Mouse (Mus musculus) ovary, adult 2 months (tissue): ENCODE measurements around the gene Prss23. TPM values are rescaled to one million over a fixed set of nuclear protein-coding genes. Genes with fewer than 3 reads are reported as not detected.

Source experiments
- polyA plus RNA-seq: library from polyadenylated mRNA; depleted of rRNA; stranded (reverse); fragments of >200 nt; gene quantifications from 2 replicates; pipeline ENCODE4 v1.2.3, GENCODE M21; 2012; rRNA removed

The Prss23 gene
- 271 and 275 TPM in 2 replicates for polyA plus RNA-seq

DNA sequence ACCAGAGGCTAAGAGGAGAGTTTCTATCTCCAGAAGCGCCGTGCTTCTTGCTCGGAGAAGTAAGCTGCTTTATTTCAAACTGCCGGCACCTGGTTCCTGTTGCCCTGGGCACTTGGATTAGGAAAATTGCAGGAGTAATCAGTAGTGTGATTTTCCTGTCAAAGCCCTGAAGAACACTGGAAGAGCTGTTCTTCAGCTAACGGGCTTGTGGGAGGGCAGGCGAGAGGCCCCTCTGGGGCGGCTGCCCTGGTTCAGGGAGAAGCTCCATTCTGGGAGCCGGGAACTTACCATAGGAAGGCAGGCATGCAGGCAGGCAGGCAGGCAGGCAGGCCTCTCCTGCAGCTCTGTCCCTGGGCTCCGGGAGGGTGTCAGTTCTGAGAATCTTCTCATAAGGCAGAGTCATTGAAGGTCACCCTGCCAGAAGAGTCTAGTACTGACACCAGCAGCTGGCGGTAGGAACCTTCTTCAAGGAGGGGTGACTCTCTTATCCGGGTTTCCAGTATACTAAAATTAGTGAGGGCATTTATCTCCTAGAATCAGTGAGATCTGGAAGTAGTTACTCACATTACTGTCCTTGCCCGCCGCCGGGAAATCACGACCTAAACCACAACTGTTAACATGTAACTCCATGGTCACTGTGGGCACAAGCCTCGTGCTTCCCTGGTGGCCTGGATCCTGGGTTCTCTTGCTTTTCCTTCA, at the start of gene Prss23:
Prss23 (minus strand) TSS at position 457 of the 699 bp plus-strand sequence.

Other genes starting within 250 kb of the Prss23 start
- gene Tmem135, start 123.0 kb downstream of the Prss23 start, polyA plus RNA-seq = 121 and 146 TPM in 2 replicates
- gene Fzd4, start 122.8 kb downstream of the Prss23 start, polyA plus RNA-seq = 13.2 and 13.5 TPM in 2 replicates
- 25.5 and 26.1 TPM in 2 replicates for gene Me3, start 105.2 kb upstream of the Prss23 start, polyA plus RNA-seq